Mouse (Mus musculus) megakaryocyte, embryonic 14.5 days (primary cell): ENCODE data around the gene Gm37240. TPM values are rescaled to one million over a fixed set of nuclear protein-coding genes. Genes with fewer than 3 reads are reported as not detected.
A peak's percentile ranks its signal among the peaks of the same experiment; 100 is the strongest.
"Not testable (repeated sequence)": the region's sequence is repeated elsewhere in the genome, so short reads cannot be mapped to it uniquely, and the experiment has no call there.

Experiments
- H3K27me3 ChIP-seq: replicated peaks from 2 replicates; pipeline ENCODE3; 2012; ENCODE audit warnings: inconsistent platforms
- H3K36me3 ChIP-seq: replicated peaks from 2 replicates; pipeline ENCODE3; 2012; ENCODE audit warnings: low read length, inconsistent platforms, mixed read lengths
- H3K4me1 ChIP-seq: 2 replicates; pipeline ENCODE4 v1.6.1; 2012; ENCODE audit warnings: inconsistent platforms
- H3K4me3 ChIP-seq: replicated peaks from 2 replicates; pipeline ENCODE3; 2012; ENCODE audit warnings: moderate library complexity, mild to moderate bottlenecking, inconsistent platforms
- H3K9me3 ChIP-seq: 2 replicates; pipeline ENCODE4 v1.6.1; 2012; ENCODE audit warnings: inconsistent platforms
- FLI1 ChIP-seq: IDR thresholded peaks from 2 replicates; pipeline ENCODE4 v1.6.1; 2012; ENCODE audit warnings: low read length, inconsistent platforms, mixed read lengths
- GATA1 ChIP-seq: IDR thresholded peaks from 3 replicates; pipeline ENCODE4 v1.6.1; 2012; ENCODE audit warnings: mixed read lengths, low read length, inconsistent platforms, borderline replicate concordance
- polyA plus RNA-seq: library from polyadenylated mRNA; stranded (reverse); fragments of >175 nt; gene quantifications from 2 replicates; pipeline ENCODE4 v1.2.3, GENCODE M21; 2012; ENCODE audit warnings: low replicate concordance; ENCODE audit not compliant: insufficient read depth

Gene Gm37240
- polyA plus RNA-seq, 1 experiment, result not detected

- peak overlapping the region; percentile 76 for H3K4me3 ChIP-seq
- H3K27me3 ChIP-seq, result peaks cover 32% of the 10 kb centered on the region
- TF ChIP-seq GATA1, result no peak
- TF ChIP-seq FLI1, result no peak
- peaks cover 22% of the 10 kb centered on the region for H3K9me3 ChIP-seq
- peaks cover 16% of the 10 kb centered on the region for H3K4me1 ChIP-seq
- H3K36me3 ChIP-seq, result no peaks in the 10 kb centered on the region
These were observed 1233.0 kb downstream of the Gm37240 start for GRCm38 (mm10) chr3:84654246-84654826.

GRCm38 (mm10) chr3:84653557-84654245 lies 1233.6 kb downstream of the Gm37240 start:
- Histone ChIP-seq H3K4me3 (peak overlapping the region; percentile 76), H3K4me1 (peaks cover 16% of the 10 kb centered on the region), H3K9me3 (peaks cover 16% of the 10 kb centered on the region), H3K27me3 (peaks cover 34% of the 10 kb centered on the region), H3K36me3 (no peaks in the 10 kb centered on the region)
- TF ChIP-seq FLI1 (no peak), GATA1 (no peak)

GRCm38 (mm10) chr3:84652643-84653556 lies 1234.4 kb downstream of the Gm37240 start:
- H3K36me3 ChIP-seq, result no peaks in the 10 kb centered on the region
- no peak overlapping the region for H3K4me3 ChIP-seq
- H3K27me3 ChIP-seq, result peaks cover 34% of the 10 kb centered on the region
- TF ChIP-seq FLI1 (no peak), GATA1 (no peak)
- H3K9me3 ChIP-seq, result peaks cover 8% of the 10 kb centered on the region
- H3K4me1 ChIP-seq, result peaks cover 16% of the 10 kb centered on the region

- TF ChIP-seq FLI1 (no peak), GATA1 (no peak)
- peaks cover 37% of the 10 kb centered on the region for H3K27me3 ChIP-seq
- H3K4me3 ChIP-seq, result no peak overlapping the region
- H3K4me1 ChIP-seq, result peaks cover 9% of the 10 kb centered on the region
- no peaks in the 10 kb centered on the region for H3K36me3 ChIP-seq
- H3K9me3 ChIP-seq, result peaks cover 8% of the 10 kb centered on the region
These were observed 1237.6 kb downstream of the Gm37240 start for GRCm38 (mm10) chr3:84649578-84650327.

- not testable (repeated sequence) for H3K36me3 ChIP-seq, H3K4me1 ChIP-seq, H3K9me3 ChIP-seq, H3K4me3 ChIP-seq
- peaks cover 29% of the 10 kb centered on the region for H3K27me3 ChIP-seq
These were observed 1239.2 kb downstream of the Gm37240 start for GRCm38 (mm10) chr3:84648069-84648468.

GRCm38 (mm10) chr3:84647616-84648015 lies 1239.7 kb downstream of the Gm37240 start:
- no peak for TF ChIP-seq FLI1
- no peak for TF ChIP-seq GATA1
- Histone ChIP-seq H3K4me1 (no peaks in the 10 kb centered on the region), H3K27me3 (peaks cover 27% of the 10 kb centered on the region), H3K9me3 (peaks cover 8% of the 10 kb centered on the region), H3K4me3 (no peak overlapping the region), H3K36me3 (no peaks in the 10 kb centered on the region)

- no peaks in the 10 kb centered on the region for H3K4me1 ChIP-seq
- peaks cover 8% of the 10 kb centered on the region for H3K9me3 ChIP-seq
- H3K4me3 ChIP-seq, result no peak overlapping the region
- no peaks in the 10 kb centered on the region for H3K36me3 ChIP-seq
- H3K27me3 ChIP-seq, result peaks cover 30% of the 10 kb centered on the region
- TF ChIP-seq FLI1 (no peak), GATA1 (no peak)
These were observed 1240.9 kb downstream of the Gm37240 start for GRCm38 (mm10) chr3:84646331-84646845.

- no peaks in the 10 kb centered on the region for H3K36me3 ChIP-seq
- peaks cover 32% of the 10 kb centered on the region for H3K27me3 ChIP-seq
- no peak overlapping the region for H3K4me3 ChIP-seq
- TF ChIP-seq GATA1, result no peak
- TF ChIP-seq FLI1, result no peak
- H3K9me3 ChIP-seq, result peaks cover 8% of the 10 kb centered on the region
- H3K4me1 ChIP-seq, result no peaks in the 10 kb centered on the region
These were observed 1241.4 kb downstream of the Gm37240 start for GRCm38 (mm10) chr3:84646007-84646290.
